Mouse (Mus musculus) myocyte (in vitro differentiated cells): Measurements from ENCODE around the gene Stpg2.

Source experiments
- CEBPB ChIP-seq: IDR thresholded peaks from 2 replicates; pipeline ENCODE4 v1.6.1; 2011; ENCODE audit warnings: mild to moderate bottlenecking, moderate library complexity; ENCODE audit not compliant: poor library complexity, insufficient read depth, severe bottlenecking
- E2F4 ChIP-seq: IDR thresholded peaks from one replicate; pipeline ENCODE4 v1.6.1; 2011; ENCODE audit warnings: mild to moderate bottlenecking, control low read depth, moderate library complexity; ENCODE audit not compliant: insufficient read depth
- MAX ChIP-seq: IDR thresholded peaks from one replicate; pipeline ENCODE4 v1.6.1; 2011; ENCODE audit warnings: low read depth, mild to moderate bottlenecking, control low read depth
- MYOD1 ChIP-seq, 3 experiments: IDR thresholded peaks; one replicate each; pipeline ENCODE4 v1.6.1; 2011; ENCODE audit warnings: control low read depth in 2 of 3, low read depth in 2 of 3, mild to moderate bottlenecking in 2 of 3, moderate library complexity in 1 of 3; ENCODE audit not compliant: insufficient read length in 2 of 3, control insufficient read depth in 1 of 3
- MYOG ChIP-seq, 3 experiments: IDR thresholded peaks; one replicate each; pipeline ENCODE4 v1.6.1; 2011; ENCODE audit warnings: control low read depth in 2 of 3, low read depth in 2 of 3, mild to moderate bottlenecking in 2 of 3; ENCODE audit not compliant: insufficient read length in 2 of 3, control insufficient read depth in 1 of 3, insufficient read depth in 1 of 3
- POLR2A ChIP-seq: IDR thresholded peaks from one replicate; pipeline ENCODE4 v1.6.1; 2011; ENCODE audit warnings: low read depth, mild to moderate bottlenecking, control low read depth, moderate library complexity; ENCODE audit not compliant: insufficient read length
- POLR2AphosphoS2 ChIP-seq: IDR thresholded peaks from one replicate; pipeline ENCODE4 v1.6.1; 2011; ENCODE audit warnings: low read depth, control low read depth; ENCODE audit not compliant: insufficient read length
- SRF ChIP-seq: IDR thresholded peaks from one replicate; pipeline ENCODE4 v1.6.1; 2011; ENCODE audit warnings: low read depth; ENCODE audit not compliant: control insufficient read depth, insufficient read length
- TCF12 ChIP-seq: IDR thresholded peaks from one replicate; pipeline ENCODE4 v1.6.1; 2011; ENCODE audit warnings: mild to moderate bottlenecking, control low read depth; ENCODE audit not compliant: poor library complexity, insufficient read depth, severe bottlenecking
- TCF3 ChIP-seq: IDR thresholded peaks from one replicate; pipeline ENCODE4 v1.6.1; 2011; ENCODE audit warnings: low read depth, control low read depth; ENCODE audit not compliant: insufficient read length
- USF1 ChIP-seq: IDR thresholded peaks from one replicate; pipeline ENCODE4 v1.6.1; 2011; ENCODE audit warnings: low read depth, mild to moderate bottlenecking, control low read depth, moderate library complexity

DNA sequence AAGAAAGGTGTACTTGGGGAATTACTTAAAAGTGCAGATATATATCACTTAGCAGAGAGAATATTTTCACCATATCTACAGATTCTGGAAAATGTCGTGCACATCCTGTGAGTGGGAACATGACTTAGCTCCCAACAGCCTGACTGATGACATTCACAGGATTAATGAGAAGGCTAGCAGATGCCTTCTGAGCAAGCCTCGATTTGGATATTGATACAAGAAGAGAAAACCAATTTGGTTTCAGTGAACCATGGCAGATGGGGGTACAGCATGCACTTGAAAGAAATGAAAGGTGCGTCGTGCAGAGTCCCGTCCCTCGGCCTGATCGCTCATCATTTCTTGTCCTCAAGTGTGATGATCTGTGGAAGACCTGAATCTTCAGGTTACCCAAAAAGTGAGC is 410.3 kb downstream of the Stpg2 start:
- TF ChIP-seq USF1: no peak
- TF ChIP-seq POLR2A: no peak
- no peak for TF ChIP-seq TCF12
- no peak for TF ChIP-seq CEBPB
- no peak for TF ChIP-seq TCF3
- no peak for TF ChIP-seq MAX
- TF ChIP-seq E2F4: no peak
- TF ChIP-seq MYOD1 (IDR thresholded peaks at IDR 0.05; ENCODE audit: control insufficient read depth in 1 of 3, insufficient read length in 2 of 3, low read depth in 2 of 3): no peak
- no peak for TF ChIP-seq MYOG (IDR thresholded peaks at IDR 0.05; ENCODE audit: control insufficient read depth in 1 of 3, insufficient read depth in 1 of 3, insufficient read length in 2 of 3, low read depth in 2 of 3)
- no peak for TF ChIP-seq POLR2AphosphoS2
- no peak for TF ChIP-seq SRF
